Mouse (Mus musculus) c-Kit-positive CD71-positive TER-119-positive erythroid progenitor cells, embryonic 14.5 days (primary cell): ENCODE results near the gene Timm10b.

ENCODE experiments used
- DNase-seq: peaks from one replicate; pipeline ENCODE4 v3.0.0-alpha.2; 2013; ENCODE audit warnings: low spot score

Gene Timm10b

GRCm38 (mm10) chr7:105639756-105640155, at the start of gene Timm10b:
TSS of gene Timm10b (plus strand) at chr7:105640056.
- no peak for DNase-seq

GRCm38 (mm10) chr7:105590097-105590496, 49.8 kb upstream of the Timm10b start:
- DNase-seq = no peak

- DNase-seq = peak; percentile 21
Observed at GRCm38 (mm10) chr7:105602860-105603623, 36.8 kb upstream of the Timm10b start.

- no peak for DNase-seq
Observed at GRCm38 (mm10) chr7:105608467-105608866, 31.4 kb upstream of the Timm10b start.

- no peak for DNase-seq
Observed at GRCm38 (mm10) chr7:105611767-105612166, 28.1 kb upstream of the Timm10b start.

GRCm38 (mm10) chr7:105614400-105614799, 25.5 kb upstream of the Timm10b start:
- no peak for DNase-seq

GRCm38 (mm10) chr7:105615720-105616119, 24.1 kb upstream of the Timm10b start:
- DNase-seq = no peak

- no peak for DNase-seq
Observed at GRCm38 (mm10) chr7:105616561-105616960, 23.3 kb upstream of the Timm10b start.

- no peak for DNase-seq
Observed at GRCm38 (mm10) chr7:105617810-105618209, 22.0 kb upstream of the Timm10b start.

GRCm38 (mm10) chr7:105619701-105620100, 20.2 kb upstream of the Timm10b start:
- DNase-seq = no peak

GRCm38 (mm10) chr7:105621053-105621452, 18.8 kb upstream of the Timm10b start:
- DNase-seq = no peak

- DNase-seq = no peak
Observed at GRCm38 (mm10) chr7:105621646-105622292, 18.1 kb upstream of the Timm10b start.

GRCm38 (mm10) chr7:105625397-105625796, 14.5 kb upstream of the Timm10b start:
- no peak for DNase-seq

GRCm38 (mm10) chr7:105628633-105629032, 11.2 kb upstream of the Timm10b start:
- DNase-seq = no peak

GRCm38 (mm10) chr7:105632551-105632972, 7.3 kb upstream of the Timm10b start:
- no peak for DNase-seq

GRCm38 (mm10) chr7:105633127-105633800, 6.6 kb upstream of the Timm10b start, which contains the start of gene Trim3:
TSS of gene Trim3 (minus strand) at chr7:105633571.
- DNase-seq = peak; percentile 68

- no peak for DNase-seq
Observed at GRCm38 (mm10) chr7:105633801-105634135, 6.1 kb upstream of the Timm10b start.

- DNase-seq = no peak
Observed at GRCm38 (mm10) chr7:105634272-105634920, 5.5 kb upstream of the Timm10b start.

GRCm38 (mm10) chr7:105635726-105636125, 4.1 kb upstream of the Timm10b start:
- DNase-seq = no peak

GRCm38 (mm10) chr7:105638776-105639175, 1.1 kb upstream of the Timm10b start:
- no peak for DNase-seq

- no peak for DNase-seq
Observed at GRCm38 (mm10) chr7:105639304-105639703, 552 bp upstream of the Timm10b start.

- peak; percentile 97 for DNase-seq
Observed at GRCm38 (mm10) chr7:105640233-105640893, 507 bp downstream of the Timm10b start, which contains the start of the genes Arfip2 and Gm45799. TSS of gene Arfip2 (minus strand) at chr7:105640416. TSS of gene Gm45799 (plus strand) at chr7:105640552.
